Mouse (Mus musculus): ENCODE results near the gene Rbm38. TPM values are rescaled to one million over a fixed set of nuclear protein-coding genes. Genes with fewer than 3 reads are reported as not detected.

The Rbm38 gene
- polyA plus RNA-seq (2014; fragmentation: Illumina TruSeq; extraction: RNeasy Lipid Tissue Mini Kit (QIAGEN cat#74804); ENCODE audit: insufficient read depth, low read depth, low replicate concordance): 15.4 TPM

DNA sequence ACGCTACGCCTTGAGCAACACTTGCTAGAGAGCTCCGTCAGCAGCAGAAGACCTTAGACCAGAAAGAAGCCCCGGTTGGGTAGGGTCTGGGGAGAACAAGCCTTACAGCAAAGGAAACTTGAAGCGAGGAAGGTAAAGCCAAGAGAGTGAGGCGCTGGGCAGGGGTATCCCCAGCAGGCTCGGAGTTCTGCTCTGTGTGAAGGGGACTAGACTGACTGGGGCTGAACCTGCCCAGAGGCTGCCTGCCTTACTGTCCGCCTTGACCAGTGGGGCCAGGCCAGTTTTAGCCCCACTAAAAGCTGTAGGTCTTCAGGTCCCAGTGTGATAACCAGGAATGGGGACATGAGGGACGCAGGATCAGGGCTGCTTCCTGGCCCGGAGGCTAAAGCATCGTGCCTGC, at the start of gene Rbm38:
Gene Rbm38 (plus strand): TSS at position 69 of the 400 bp plus-strand sequence.

DNA sequence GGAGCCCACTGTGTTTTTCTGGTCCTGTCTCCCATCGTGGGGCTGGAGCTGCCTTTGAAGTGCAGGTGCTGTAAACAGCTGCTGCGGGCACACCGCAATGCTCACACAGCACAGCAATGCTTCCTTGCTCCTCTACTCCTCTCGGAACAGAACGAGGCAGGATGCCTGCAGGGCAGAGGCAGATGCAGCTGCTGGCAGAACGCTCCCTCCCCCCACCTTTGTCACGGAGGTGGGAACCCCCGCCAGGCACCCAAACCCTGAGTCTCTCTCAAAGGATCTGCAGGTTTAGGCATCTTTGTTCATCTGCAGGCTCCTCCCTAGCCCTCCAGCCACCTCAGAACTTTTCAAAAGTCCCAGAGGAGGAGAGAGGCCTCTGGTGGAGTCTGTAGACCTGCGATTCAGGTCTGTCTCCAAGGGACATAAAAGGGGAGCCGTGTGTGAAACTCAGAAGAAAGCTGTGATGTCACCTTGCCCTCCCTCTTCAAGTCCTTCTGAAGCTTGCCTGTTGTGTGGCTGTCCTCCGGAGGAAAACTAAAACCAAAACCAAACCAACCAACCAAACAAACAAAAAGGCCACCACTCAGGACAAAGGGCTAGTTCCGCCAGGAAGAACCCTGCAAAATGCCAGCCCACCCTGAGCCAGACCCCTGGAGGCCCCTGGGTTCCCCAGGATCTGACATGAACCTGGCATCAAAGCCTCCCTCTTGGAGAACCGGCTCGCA, 42.7 kb upstream of the Rbm38 start, which contains the start of gene Spo11:
Gene Spo11 (plus strand): TSS at position 292 of the 722 bp plus-strand sequence.

DNA sequence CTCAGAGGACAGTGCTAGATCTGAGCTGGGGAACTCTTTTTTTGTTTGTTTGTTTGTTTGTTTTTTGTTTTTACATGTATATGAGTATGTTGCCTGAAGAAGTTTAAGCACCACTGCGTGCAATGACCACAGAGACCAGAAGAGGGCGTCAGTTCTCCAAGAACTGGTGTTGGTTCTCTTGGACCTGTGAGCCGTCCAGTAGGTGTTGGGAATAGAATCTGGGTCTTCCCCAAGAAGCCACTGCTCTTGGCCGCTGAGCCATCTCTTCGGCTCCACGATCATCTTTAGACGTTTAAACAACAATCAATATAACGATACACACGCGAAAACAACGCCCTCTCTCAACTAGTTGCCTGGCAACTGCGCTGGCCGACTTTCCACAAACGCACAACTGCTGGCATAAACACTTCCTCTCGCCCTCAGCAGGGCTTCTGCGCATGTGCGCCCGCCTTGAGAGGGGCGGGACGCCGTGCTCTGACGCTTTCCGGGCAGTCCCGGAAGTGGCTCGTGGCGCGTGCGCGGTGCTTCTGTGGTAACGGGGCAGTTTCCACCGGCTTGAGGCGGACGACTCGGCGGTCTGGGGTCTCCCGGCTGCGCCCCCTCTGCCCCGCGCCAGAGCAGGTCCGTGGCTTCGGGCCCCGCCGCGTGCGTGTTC, 20.5 kb upstream of the Rbm38 start, which contains the start of gene Rae1:
Gene Rae1 (plus strand): TSS at position 488 of the 655 bp plus-strand sequence.

Other genes starting within 250 kb of the Rbm38 start
- gene Bmp7, start 80.2 kb upstream of the Rbm38 start, polyA plus RNA-seq (2014; fragmentation: Illumina TruSeq; extraction: RNeasy Lipid Tissue Mini Kit (QIAGEN cat#74804); ENCODE audit: insufficient read depth, low read depth, low replicate concordance): 1.0 TPM
- gene Spo11, start 42.8 kb upstream of the Rbm38 start, polyA plus RNA-seq (2014; fragmentation: Illumina TruSeq; extraction: RNeasy Lipid Tissue Mini Kit (QIAGEN cat#74804); ENCODE audit: insufficient read depth, low read depth, low replicate concordance): not detected
- 28.7 TPM for gene Rae1, start 20.4 kb upstream of the Rbm38 start, polyA plus RNA-seq (2014; fragmentation: Illumina TruSeq; extraction: RNeasy Lipid Tissue Mini Kit (QIAGEN cat#74804); ENCODE audit: insufficient read depth, low read depth, low replicate concordance)
- gene Ctcfl, start 99.0 kb downstream of the Rbm38 start, polyA plus RNA-seq (2014; fragmentation: Illumina TruSeq; extraction: RNeasy Lipid Tissue Mini Kit (QIAGEN cat#74804); ENCODE audit: insufficient read depth, low read depth, low replicate concordance): not detected
- 22.5 TPM for gene Pck1, start 132.6 kb downstream of the Rbm38 start, polyA plus RNA-seq (2014; fragmentation: Illumina TruSeq; extraction: RNeasy Lipid Tissue Mini Kit (QIAGEN cat#74804); ENCODE audit: insufficient read depth, low read depth, low replicate concordance)
- 14.8 TPM for gene Zbp1, start 198.4 kb downstream of the Rbm38 start, polyA plus RNA-seq (2014; fragmentation: Illumina TruSeq; extraction: RNeasy Lipid Tissue Mini Kit (QIAGEN cat#74804); ENCODE audit: insufficient read depth, low read depth, low replicate concordance)